ENCODE assay signal across 20 mouse cellular contexts in the genomic region with DNA sequence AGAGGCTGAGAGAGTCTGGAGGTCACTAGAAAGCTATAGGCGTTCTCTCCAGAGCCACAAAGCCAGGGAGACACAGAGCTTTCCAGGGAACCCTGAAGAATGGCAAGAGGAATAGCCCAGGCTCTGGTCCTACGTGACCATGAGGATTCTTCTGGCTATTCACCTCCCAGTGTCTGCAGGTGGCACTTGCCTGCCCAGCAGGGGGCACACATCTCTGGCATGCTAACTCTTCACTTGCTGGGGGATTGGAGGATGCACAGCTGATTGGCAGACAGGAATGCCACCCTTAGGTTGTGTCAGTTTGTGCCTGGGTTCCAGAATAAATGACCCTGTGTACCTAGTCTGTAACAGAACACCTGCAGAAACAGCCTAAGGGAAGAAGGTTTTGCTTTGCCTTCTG.
A peak's percentile ranks its signal among the peaks of the same experiment; 100 is the strongest.
DNase-seq lines count a peak whose midpoint lies in the region; ATAC-seq and TF ChIP-seq lines count a peak whose summit lies in the region.
"Had no signal": no experiment of that assay in that cellular context is flagged by ENCODE, and none has a peak within 500 bp of the region (broad histone marks: within the 10 kb centered on the region; RNA-seq: fewer than 3 reads in every experiment).

No protein-coding gene starts in this region.

- H3K4me3 ChIP-seq in kidney, postnatal 0 days (replicated peaks; ENCODE audit: low read depth, low read length), result no peak overlapping the region
- no peak overlapping the region for H3K4me3 ChIP-seq in lung, postnatal 0 days (ENCODE audit: low read depth, low read length)
- no peak overlapping the region for H3K4me3 ChIP-seq in CH12.LX (replicated peaks in 1 of 3; ENCODE audit: low read depth in 2 of 3, low read length in 2 of 3, poor library complexity in 1 of 3)
- H3K4me3 ChIP-seq: embryonic facial prominence, embryonic 10.5 days; forebrain, embryonic 10.5 days; gastrocnemius, adult 2 months; hindbrain, embryonic 10.5 days had no signal

- no peaks in the 10 kb centered on the region for H3K4me1 ChIP-seq in kidney, postnatal 0 days (replicated peaks; ENCODE audit: insufficient read depth, low read length)
- no peaks in the 10 kb centered on the region for H3K4me1 ChIP-seq in lung, postnatal 0 days (ENCODE audit: insufficient read depth, low read depth, low read length)
- peaks cover 0 to 3% of the 10 kb centered on the region in 2 experiments; a peak in 2 of 4 replicates for H3K4me1 ChIP-seq in CH12.LX (ENCODE audit: control insufficient read depth in 1 of 2, insufficient read depth in 2 of 2)
- H3K4me1 ChIP-seq: embryonic facial prominence, embryonic 10.5 days had no signal

- H3K79me2 ChIP-seq in CH12.LX (replicated peaks; ENCODE audit: control insufficient read depth, extremely low read depth, insufficient read depth, poor library complexity, severe bottlenecking), result no peaks in the 10 kb centered on the region

- dilution Hi-C loops in CH12.LX (cut with MboI; ENCODE audit: extremely low pct_ligation_motif_present, extremely low pct_unique_long_range_greater_than_20kb, low sequenced_read_pairs), result no loop called here

- H3K27ac ChIP-seq in kidney, postnatal 0 days, result no peak overlapping the region
- H3K27ac ChIP-seq in lung, postnatal 0 days (ENCODE audit: low read length), result no peak overlapping the region
- H3K27ac ChIP-seq in CH12.LX (ENCODE audit: insufficient read depth, low read depth), result no peak overlapping the region
- H3K27ac ChIP-seq: embryonic facial prominence, embryonic 10.5 days; forebrain, embryonic 10.5 days; gastrocnemius, adult 2 months; hindbrain, embryonic 10.5 days; hindbrain, embryonic 14.5 days had no signal

- DNase-seq in heart, adult 11 months, result peak; percentile 52
- no peak for DNase-seq in heart, adult 9 months (ENCODE audit: low spot score in 2 of 2)
- DNase-seq in kidney, postnatal 0 days (ENCODE audit: low spot score), result no peak
- no peak for DNase-seq in kidney, postnatal 4 days
- no peak for DNase-seq in lung, postnatal 0 days (ENCODE audit: low spot score)
- DNase-seq in lung, postnatal 4 days, result no peak
- DNase-seq in CH12.LX (ENCODE audit: extremely low read depth), result no peak
- DNase-seq: adrenal gland, adult 8-10 months; adrenal gland, postnatal 36 days; cerebellum, adult 8-10 months; cerebellum, postnatal 36 days; gastrocnemius, adult 2 months; gastrocnemius, postnatal 25 days had no signal

- no peak for TF ChIP-seq EP300 in lung, postnatal 0 days (IDR thresholded peaks at IDR 0.05)
- TF ChIP-seq EP300 in CH12.LX (IDR thresholded peaks at IDR 0.05; ENCODE audit: low read length), result no peak

- no peak overlapping the region for H3K9ac ChIP-seq in kidney, postnatal 0 days (ENCODE audit: low read depth, low read length)
- no peak overlapping the region for H3K9ac ChIP-seq in lung, postnatal 0 days (replicated peaks; ENCODE audit: low read depth)
- H3K9ac ChIP-seq in CH12.LX (ENCODE audit: insufficient read depth, low read depth), result no peak overlapping the region
- H3K9ac ChIP-seq: hindbrain, embryonic 14.5 days had no signal

- H3K4me2 ChIP-seq in kidney, postnatal 0 days (ENCODE audit: low read length), result no peak overlapping the region
- H3K4me2 ChIP-seq in lung, postnatal 0 days (replicated peaks; ENCODE audit: low read depth, low read length), result no peak overlapping the region
- H3K4me2 ChIP-seq in CH12.LX (ENCODE audit: insufficient read depth, low read depth, poor library complexity, severe bottlenecking), result no peak overlapping the region
- H3K4me2 ChIP-seq: heart, embryonic 11.5 days; hindbrain, embryonic 14.5 days had no signal

- in situ Hi-C loops in CH12.LX (cut with MboI; ENCODE audit: low pct_ligation_motif_present, low pct_unique_long_range_greater_than_20kb, low sequenced_read_pairs), result no loop called here

- TF ChIP-seq RAD21 in CH12.LX (IDR thresholded peaks at IDR 0.05; ENCODE audit: low read depth, low read length), result no peak; the same call in 1 of the 2 replicates

- TF ChIP-seq CTCF in kidney, postnatal 0 days (IDR thresholded peaks at IDR 0.05; ENCODE audit: low read depth), result peak; percentile 15; the same call in 1 of the 2 replicates
- peak; percentile 11 for TF ChIP-seq CTCF in lung, postnatal 0 days (IDR thresholded peaks at IDR 0.05)
- TF ChIP-seq CTCF in CH12.LX (conservative IDR thresholded peaks at IDR 0.05 in 1 of 2, IDR thresholded peaks at IDR 0.05 in 1 of 2; ENCODE audit: low read depth in 2 of 2, low read length in 2 of 2), result peak in 1 of 2 experiments; percentile 42; a peak in 2 of 4 replicates

- ATAC-seq in kidney, postnatal 0 days (replicated peaks; ENCODE audit: low FRiP score, low read depth), result no peak
- no peak for ATAC-seq in lung, postnatal 0 days
- ATAC-seq in erythroid progenitor cell, adult 5-6 weeks (replicated peaks; ENCODE audit: low FRiP score, poor library complexity, severe bottlenecking), result no peak
- ATAC-seq: forebrain, embryonic 14.5 days had no signal

- no peaks in the 10 kb centered on the region for H3K27me3 ChIP-seq in kidney, postnatal 0 days (ENCODE audit: insufficient read depth, low read length)
- no peaks in the 10 kb centered on the region for H3K27me3 ChIP-seq in lung, postnatal 0 days (replicated peaks; ENCODE audit: insufficient read depth, low read length)
- peaks cover 5% of the 10 kb centered on the region for H3K27me3 ChIP-seq in CH12.LX (replicated peaks)

- WGBS in kidney, postnatal 0 days, result 75% methylated on average over 2 of the region's 2 CpGs
- 44% methylated on average over 2 of the region's 2 CpGs for WGBS in lung, postnatal 0 days

- H3K36me3 ChIP-seq in kidney, postnatal 0 days (ENCODE audit: insufficient read depth, low read length), result no peaks in the 10 kb centered on the region
- no peaks in the 10 kb centered on the region for H3K36me3 ChIP-seq in lung, postnatal 0 days (ENCODE audit: insufficient read depth, low read length)
- H3K36me3 ChIP-seq in CH12.LX (replicated peaks in 1 of 2; ENCODE audit: control insufficient read depth in 1 of 2, insufficient read depth in 1 of 2, low read length in 1 of 2), result no peaks in the 10 kb centered on the region
- H3K36me3 ChIP-seq: embryonic facial prominence, embryonic 10.5 days; forebrain, embryonic 10.5 days; hindbrain, embryonic 10.5 days had no signal

- no peaks in the 10 kb centered on the region for H3K9me3 ChIP-seq in kidney, postnatal 0 days (replicated peaks; ENCODE audit: low read length)
- no peaks in the 10 kb centered on the region for H3K9me3 ChIP-seq in lung, postnatal 0 days (ENCODE audit: low read length)
- H3K9me3 ChIP-seq in CH12.LX (replicated peaks; ENCODE audit: low read length), result no peaks in the 10 kb centered on the region
- H3K9me3 ChIP-seq: embryonic facial prominence, embryonic 10.5 days; forebrain, embryonic 10.5 days; hindbrain, embryonic 10.5 days had no signal

- no peak for TF ChIP-seq POLR2A in CH12.LX (IDR thresholded peaks at IDR 0.05; ENCODE audit: low read depth, low read length)

TF ChIP-seq in CH12.LX, 34 proteins besides CTCF, POLR2A, EP300 and RAD21:
- TF ChIP-seq RCOR1 (conservative IDR thresholded peaks at IDR 0.05; ENCODE audit: low read depth, low read length), result no peak
- no peak for TF ChIP-seq IRF4 (IDR thresholded peaks at IDR 0.05; ENCODE audit: low read depth, low read length)
- TF ChIP-seq SMC3 (IDR thresholded peaks at IDR 0.05; ENCODE audit: low read depth, low read length), result 0 out of 2 replicates have a peak, but pooled peaks have one; percentile 15
- TF ChIP-seq SIN3A (IDR thresholded peaks at IDR 0.05; ENCODE audit: low read length), result no peak
